Mouse (Mus musculus) frontal cortex, postnatal 25 days (tissue): ENCODE data around the gene Col9a2.

ENCODE experiments used
- DNase-seq, 2 experiments: peaks; one replicate each; pipeline ENCODE4 v3.0.0; 2022; ENCODE audit warnings: low spot score in 2 of 2

Gene Col9a2

DNA sequence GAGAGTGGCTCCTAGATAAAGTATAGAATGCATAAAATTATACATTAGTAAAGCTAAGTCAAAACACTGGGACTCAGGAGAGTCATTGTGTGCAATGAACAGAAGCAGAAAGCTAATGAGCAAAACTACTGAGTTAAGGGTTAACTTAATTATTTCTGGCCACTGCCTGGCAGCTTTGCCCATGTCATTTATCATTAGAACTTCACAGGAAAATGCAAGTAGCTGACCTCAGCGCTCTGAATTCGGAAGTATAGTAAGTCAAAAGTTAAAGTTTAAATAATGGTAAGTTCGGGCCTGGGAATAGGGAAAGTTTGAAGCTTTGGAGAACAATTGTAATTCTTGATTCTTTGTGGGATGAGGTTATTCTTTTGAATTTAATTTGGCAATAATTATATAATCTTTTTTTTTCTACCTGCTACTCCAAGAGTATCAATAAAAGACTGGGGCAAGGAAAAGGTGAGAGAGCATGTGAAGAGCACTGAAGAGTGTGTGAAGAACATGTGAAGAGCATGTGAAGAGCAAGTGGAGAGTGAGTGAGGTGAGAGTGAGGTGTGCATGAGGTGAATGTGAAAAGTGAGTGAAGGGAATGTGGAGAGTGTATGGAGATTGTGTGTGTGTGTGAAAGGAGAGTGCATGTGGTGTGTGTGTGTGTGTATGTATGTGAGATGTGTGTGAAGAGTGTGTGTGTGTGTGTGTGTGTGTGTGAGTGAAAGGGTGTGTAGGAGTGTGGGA, 38.9 kb downstream of the Col9a2 start:
- DNase-seq = no peak

DNA sequence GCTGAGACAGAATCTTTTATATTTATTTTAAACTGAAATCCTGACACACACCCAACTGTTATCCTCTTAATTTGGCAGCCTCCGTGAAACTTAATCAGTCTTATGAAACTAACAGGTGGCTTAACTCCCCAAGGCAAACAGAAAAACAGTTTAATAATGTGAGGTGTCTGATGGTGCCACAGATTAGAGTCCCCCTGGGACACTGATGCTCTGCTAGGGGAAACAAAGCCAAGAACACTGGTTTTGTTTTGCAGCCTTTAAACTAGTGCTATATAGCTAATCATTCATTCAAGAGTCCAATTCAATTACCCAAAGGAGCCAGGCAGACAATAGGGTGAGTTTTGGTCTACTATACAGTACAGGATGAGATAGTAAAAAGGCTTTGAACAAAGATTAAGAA, 41.2 kb downstream of the Col9a2 start:
- DNase-seq = no peak

GRCm38 (mm10) chr4:121084506-121084905, 45.3 kb downstream of the Col9a2 start:
- no peak for DNase-seq

- DNase-seq = no peak
These were observed 49.5 kb downstream of the Col9a2 start for GRCm38 (mm10) chr4:121088696-121089095.

DNA sequence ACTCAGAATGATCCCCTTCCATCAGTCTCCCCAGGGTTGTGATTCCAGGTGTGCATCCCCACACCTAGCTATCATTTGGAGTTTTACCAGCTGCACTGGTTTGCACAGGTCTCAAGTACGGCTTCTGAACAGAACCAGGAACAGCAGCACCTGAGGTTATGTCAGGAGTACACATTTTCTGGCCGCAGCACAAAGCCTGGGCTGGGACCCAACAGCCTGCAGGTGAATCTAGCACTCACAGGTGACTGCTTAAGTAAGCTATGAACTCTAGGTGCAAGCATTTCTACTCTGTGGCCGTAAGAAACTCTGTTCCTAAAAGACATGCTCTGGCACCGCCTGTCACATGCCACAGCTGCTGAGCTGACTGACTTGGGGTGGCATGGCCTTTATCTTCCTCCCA, 51.0 kb downstream of the Col9a2 start:
- no peak for DNase-seq

- DNase-seq = peak; percentile 82 to 85
These were observed 58.6 kb downstream of the Col9a2 start, which contains the start of gene Zmpste24 for GRCm38 (mm10) chr4:121097650-121098378. Zmpste24 (minus strand) TSS chr4:121098241.

- DNase-seq = peak; percentile 20 to 30
These were observed 64.1 kb downstream of the Col9a2 start for GRCm38 (mm10) chr4:121103304-121103703.
